Mouse (Mus musculus): Measurements from ENCODE around the gene Immp2l. TPM values are rescaled to one million over a fixed set of nuclear protein-coding genes. Genes with fewer than 3 reads are reported as not detected.

Immp2l gene
- 12.5 and 16.2 TPM in 2 replicates for polyA plus RNA-seq (2015; fragmentation: Nextera tagmentation; extraction: Ambion mirVana)

- WGBS (ENCODE audit: insufficient replicate concordance), result 2% methylated on average over 60 of the region's 68 CpGs
- Histone ChIP-seq H3K36me3 (ENCODE audit: control insufficient read depth, insufficient read depth) (no peaks in the 10 kb centered on the region), H3K4me3 (ENCODE audit: low read depth, low read length) (peak within 1 kb of the TSS; percentile 83), H3K4me2 (ENCODE audit: low read depth, low read length) (peak within 1 kb of the TSS; percentile 92), H3K9me3 (replicated peaks; ENCODE audit: control insufficient read depth, low read length) (no peaks in the 10 kb centered on the region), H3K27ac (ENCODE audit: low read length) (peak within 1 kb of the TSS; percentile 73), H3K4me1 (ENCODE audit: control insufficient read depth, low read depth, low read length) (peaks cover 14% of the 10 kb centered on the region), H3K9ac (ENCODE audit: low read depth, low read length) (peak within 1 kb of the TSS; percentile 86), H3K27me3 (ENCODE audit: control insufficient read depth, insufficient read depth, low read depth, low read length) (no peaks in the 10 kb centered on the region)
- ATAC-seq (ENCODE audit: low read depth), result peak; percentile 95
Measured at GRCm38 (mm10) chr12:41023511-41024421, at the start of gene Immp2l. Immp2l (plus strand) TSS chr12:41024090.

DNA sequence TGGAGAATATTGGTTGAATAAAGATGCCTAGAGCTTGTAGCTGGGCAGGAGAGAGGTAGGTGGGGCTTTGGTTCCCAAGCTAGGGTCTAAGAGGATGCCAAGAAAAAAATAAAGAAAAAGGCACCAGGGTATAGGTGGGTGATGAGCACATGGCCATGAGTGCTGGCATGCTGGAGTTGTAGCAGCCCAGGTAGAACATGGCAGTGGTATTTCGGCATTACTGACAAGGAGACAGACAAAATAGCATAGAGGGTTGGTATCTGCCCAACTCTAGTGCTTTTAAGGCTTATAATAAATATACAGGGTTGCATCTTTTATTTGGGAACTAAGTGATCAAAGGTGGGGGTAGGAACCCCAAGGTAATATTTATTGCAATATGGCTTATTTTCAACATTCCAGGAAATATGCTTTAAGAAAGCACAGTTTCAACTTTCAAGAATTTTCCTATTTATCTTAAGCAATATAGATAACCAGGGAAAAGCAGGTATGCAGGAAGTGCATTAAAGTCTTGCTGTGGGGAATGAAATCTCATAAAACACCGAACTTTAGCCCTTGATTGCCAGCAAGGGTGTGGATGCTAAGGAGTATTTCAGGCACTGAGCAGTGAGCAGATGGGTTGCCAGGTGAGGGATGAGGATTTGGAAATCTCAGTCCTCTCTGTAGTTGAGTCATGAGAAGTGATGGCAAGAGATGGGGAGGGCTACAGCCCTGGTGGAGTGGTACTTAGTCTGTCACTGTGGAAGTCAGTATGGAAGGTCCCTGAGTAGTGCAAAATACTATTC, 45.0 kb upstream of the Immp2l start:
- Histone ChIP-seq H3K4me3 (ENCODE audit: low read depth, low read length) (no peak overlapping the region), H3K27ac (ENCODE audit: low read length) (no peak overlapping the region), H3K9me3 (replicated peaks; ENCODE audit: control insufficient read depth, low read length) (no peaks in the 10 kb centered on the region), H3K4me2 (ENCODE audit: low read depth, low read length) (no peak overlapping the region), H3K9ac (ENCODE audit: low read depth, low read length) (no peak overlapping the region), H3K4me1 (ENCODE audit: control insufficient read depth, low read depth, low read length) (no peaks in the 10 kb centered on the region), H3K36me3 (ENCODE audit: control insufficient read depth, insufficient read depth) (no peaks in the 10 kb centered on the region), H3K27me3 (ENCODE audit: control insufficient read depth, insufficient read depth, low read depth, low read length) (no peaks in the 10 kb centered on the region)
- 66% methylated on average over 2 of the region's 2 CpGs for WGBS (ENCODE audit: insufficient replicate concordance)
- no peak for ATAC-seq (ENCODE audit: low read depth)

DNA sequence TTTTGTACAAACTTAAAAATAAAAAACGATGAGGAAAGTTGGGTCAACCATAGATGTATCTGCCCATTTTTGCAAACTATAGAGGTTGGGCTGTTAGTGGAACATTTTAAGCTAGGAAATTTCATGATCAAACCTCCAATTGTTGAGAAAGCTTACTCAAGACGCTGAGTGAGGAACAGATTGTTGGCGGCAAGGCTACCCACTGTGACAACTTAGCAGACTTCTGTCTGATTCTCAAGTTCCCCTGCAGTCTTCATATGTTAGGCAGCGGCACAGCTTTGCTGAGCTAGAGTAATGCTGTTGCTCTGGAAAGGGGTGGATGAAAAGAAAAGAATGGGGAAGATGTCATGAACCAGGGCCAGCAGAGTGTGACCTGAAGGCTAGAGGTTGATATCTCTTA, 44.2 kb upstream of the Immp2l start:
- H3K4me1 ChIP-seq (ENCODE audit: control insufficient read depth, low read depth, low read length), result no peaks in the 10 kb centered on the region
- no peaks in the 10 kb centered on the region for H3K9me3 ChIP-seq (replicated peaks; ENCODE audit: control insufficient read depth, low read length)
- no peaks in the 10 kb centered on the region for H3K36me3 ChIP-seq (ENCODE audit: control insufficient read depth, insufficient read depth)
- no peak overlapping the region for H3K4me3 ChIP-seq (ENCODE audit: low read depth, low read length)
- no peak overlapping the region for H3K9ac ChIP-seq (ENCODE audit: low read depth, low read length)
- no peak overlapping the region for H3K27ac ChIP-seq (ENCODE audit: low read length)
- no peaks in the 10 kb centered on the region for H3K27me3 ChIP-seq (ENCODE audit: control insufficient read depth, insufficient read depth, low read depth, low read length)
- ATAC-seq (ENCODE audit: low read depth), result no peak
- no peak overlapping the region for H3K4me2 ChIP-seq (ENCODE audit: low read depth, low read length)
- 64% methylated on average over 4 of the region's 4 CpGs for WGBS (ENCODE audit: insufficient replicate concordance)

GRCm38 (mm10) chr12:40980160-40980559, 43.7 kb upstream of the Immp2l start:
- Histone ChIP-seq H3K27me3 (ENCODE audit: control insufficient read depth, insufficient read depth, low read depth, low read length) (no peaks in the 10 kb centered on the region), H3K27ac (ENCODE audit: low read length) (no peak overlapping the region), H3K9me3 (replicated peaks; ENCODE audit: control insufficient read depth, low read length) (no peaks in the 10 kb centered on the region), H3K4me1 (ENCODE audit: control insufficient read depth, low read depth, low read length) (no peaks in the 10 kb centered on the region), H3K9ac (ENCODE audit: low read depth, low read length) (no peak overlapping the region), H3K4me2 (ENCODE audit: low read depth, low read length) (no peak overlapping the region), H3K4me3 (ENCODE audit: low read depth, low read length) (no peak overlapping the region), H3K36me3 (ENCODE audit: control insufficient read depth, insufficient read depth) (no peaks in the 10 kb centered on the region)
- 56% methylated on average over 3 of the region's 3 CpGs for WGBS (ENCODE audit: insufficient replicate concordance)
- no peak for ATAC-seq (ENCODE audit: low read depth)

DNA sequence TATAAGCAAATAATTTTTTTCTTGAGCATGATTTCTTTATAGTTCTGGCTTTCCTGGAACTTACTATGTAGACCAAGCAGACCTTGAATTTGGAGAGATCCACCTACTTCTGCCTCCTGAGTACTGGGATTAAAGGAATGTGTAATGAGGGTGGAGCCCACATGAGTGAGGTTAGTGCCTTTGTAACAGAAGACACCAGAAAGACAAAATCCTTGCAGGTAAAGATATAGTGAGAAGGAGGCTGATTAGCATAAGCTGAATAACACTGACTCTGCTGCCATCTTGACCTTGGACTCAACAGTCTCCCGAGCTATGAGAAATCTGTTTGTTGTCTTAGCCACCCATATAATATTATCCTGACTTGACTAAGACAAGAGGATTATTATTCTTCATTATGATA, 40.9 kb upstream of the Immp2l start:
- Histone ChIP-seq H3K9me3 (replicated peaks; ENCODE audit: control insufficient read depth, low read length) (no peaks in the 10 kb centered on the region), H3K27me3 (ENCODE audit: control insufficient read depth, insufficient read depth, low read depth, low read length) (no peaks in the 10 kb centered on the region), H3K4me1 (ENCODE audit: control insufficient read depth, low read depth, low read length) (no peaks in the 10 kb centered on the region), H3K36me3 (ENCODE audit: control insufficient read depth, insufficient read depth) (no peaks in the 10 kb centered on the region), H3K9ac (ENCODE audit: low read depth, low read length) (no peak overlapping the region), H3K27ac (ENCODE audit: low read length) (no peak overlapping the region), H3K4me3 (ENCODE audit: low read depth, low read length) (no peak overlapping the region), H3K4me2 (ENCODE audit: low read depth, low read length) (no peak overlapping the region)
- no peak for ATAC-seq (ENCODE audit: low read depth)
- WGBS (ENCODE audit: insufficient replicate concordance), result 63% methylated on average over 1 of the region's 1 CpGs

DNA sequence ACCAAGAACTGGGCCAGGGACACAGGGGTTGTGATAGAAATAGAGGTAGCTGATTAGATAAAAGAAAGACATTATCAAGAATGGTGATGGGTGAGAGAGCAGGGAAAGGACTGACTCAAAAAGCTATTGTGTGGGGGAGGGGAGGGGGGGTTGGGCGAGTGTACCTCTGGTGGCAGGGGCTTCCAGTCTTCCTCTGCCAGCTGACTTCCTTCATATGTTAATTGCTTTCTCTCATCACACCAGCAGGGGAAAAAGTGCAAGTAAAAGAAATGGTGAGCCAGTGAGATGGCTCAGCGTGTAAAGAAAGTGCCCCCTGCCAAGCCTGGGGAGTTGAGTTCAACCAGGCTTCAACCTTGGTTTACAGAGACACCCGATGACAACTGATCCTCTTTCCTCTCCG, 39.2 kb upstream of the Immp2l start:
- 31% methylated on average over 4 of the region's 4 CpGs for WGBS (ENCODE audit: insufficient replicate concordance)
- no peaks in the 10 kb centered on the region for H3K4me1 ChIP-seq (ENCODE audit: control insufficient read depth, low read depth, low read length)
- no peak for ATAC-seq (ENCODE audit: low read depth)
- no peaks in the 10 kb centered on the region for H3K9me3 ChIP-seq (replicated peaks; ENCODE audit: control insufficient read depth, low read length)
- no peaks in the 10 kb centered on the region for H3K36me3 ChIP-seq (ENCODE audit: control insufficient read depth, insufficient read depth)
- H3K9ac ChIP-seq (ENCODE audit: low read depth, low read length), result no peak overlapping the region
- H3K4me2 ChIP-seq (ENCODE audit: low read depth, low read length), result no peak overlapping the region
- H3K4me3 ChIP-seq (ENCODE audit: low read depth, low read length), result no peak overlapping the region
- no peak overlapping the region for H3K27ac ChIP-seq (ENCODE audit: low read length)
- H3K27me3 ChIP-seq (ENCODE audit: control insufficient read depth, insufficient read depth, low read depth, low read length), result no peaks in the 10 kb centered on the region; the same call in 1 of the 2 replicates

DNA sequence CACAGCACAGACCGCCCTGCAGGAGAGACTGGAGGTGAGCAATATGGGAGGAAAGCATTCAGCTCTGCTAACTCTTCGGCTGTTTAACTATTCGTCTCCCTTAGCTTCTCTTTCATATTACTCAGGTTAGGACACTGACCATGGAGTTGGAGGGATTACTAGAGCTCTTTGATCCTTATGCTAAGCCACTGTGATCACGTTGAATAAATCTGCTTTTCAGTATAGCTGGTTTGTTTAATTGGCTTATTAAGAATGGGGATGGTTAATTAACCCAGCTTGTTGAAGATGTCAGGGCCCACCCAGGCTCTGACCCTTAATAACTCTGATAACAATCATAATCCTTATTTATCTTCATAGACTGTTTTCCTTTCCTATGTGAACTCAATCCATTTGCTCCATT, 38.1 kb upstream of the Immp2l start:
- H3K27me3 ChIP-seq (ENCODE audit: control insufficient read depth, insufficient read depth, low read depth, low read length), result no peaks in the 10 kb centered on the region; the same call in 1 of the 2 replicates
- WGBS (ENCODE audit: insufficient replicate concordance), result 58% methylated on average over 4 of the region's 4 CpGs
- no peak overlapping the region for H3K4me2 ChIP-seq (ENCODE audit: low read depth, low read length)
- H3K9ac ChIP-seq (ENCODE audit: low read depth, low read length), result no peak overlapping the region
- no peak overlapping the region for H3K4me3 ChIP-seq (ENCODE audit: low read depth, low read length)
- H3K4me1 ChIP-seq (ENCODE audit: control insufficient read depth, low read depth, low read length), result no peaks in the 10 kb centered on the region
- H3K27ac ChIP-seq (ENCODE audit: low read length), result no peak overlapping the region
- no peaks in the 10 kb centered on the region for H3K36me3 ChIP-seq (ENCODE audit: control insufficient read depth, insufficient read depth)
- no peaks in the 10 kb centered on the region for H3K9me3 ChIP-seq (replicated peaks; ENCODE audit: control insufficient read depth, low read length)
- ATAC-seq (ENCODE audit: low read depth), result no peak

GRCm38 (mm10) chr12:40988311-40989065, 35.4 kb upstream of the Immp2l start:
- Histone ChIP-seq H3K36me3 (ENCODE audit: control insufficient read depth, insufficient read depth) (no peaks in the 10 kb centered on the region), H3K4me1 (ENCODE audit: control insufficient read depth, low read depth, low read length) (no peaks in the 10 kb centered on the region), H3K9me3 (replicated peaks; ENCODE audit: control insufficient read depth, low read length) (no peaks in the 10 kb centered on the region), H3K9ac (ENCODE audit: low read depth, low read length) (no peak overlapping the region), H3K4me3 (ENCODE audit: low read depth, low read length) (no peak overlapping the region), H3K27ac (ENCODE audit: low read length) (no peak overlapping the region), H3K27me3 (ENCODE audit: control insufficient read depth, insufficient read depth, low read depth, low read length) (no peaks in the 10 kb centered on the region; the same call in 1 of the 2 replicates), H3K4me2 (ENCODE audit: low read depth, low read length) (no peak overlapping the region)
- WGBS (ENCODE audit: insufficient replicate concordance), result 73% methylated on average over 9 of the region's 9 CpGs
- no peak for ATAC-seq (ENCODE audit: low read depth)

Measured in liver, embryonic 16.5 days (tissue).